Mouse (Mus musculus) C2C12 (cell line): ENCODE results near the gene Slc25a42.

ENCODE experiments used
- CTCF ChIP-seq: IDR thresholded peaks from one replicate; pipeline ENCODE4 v1.5.1; 2011; ENCODE audit not compliant: control insufficient read depth, insufficient read depth, insufficient read length
- MAX ChIP-seq: IDR thresholded peaks from one replicate; pipeline ENCODE4 v1.6.1; 2011; ENCODE audit warnings: mild to moderate bottlenecking, control low read depth
- USF1 ChIP-seq: IDR thresholded peaks from one replicate; pipeline ENCODE4 v1.6.1; 2011; ENCODE audit warnings: low read depth, mild to moderate bottlenecking, control low read depth, moderate library complexity

DNA sequence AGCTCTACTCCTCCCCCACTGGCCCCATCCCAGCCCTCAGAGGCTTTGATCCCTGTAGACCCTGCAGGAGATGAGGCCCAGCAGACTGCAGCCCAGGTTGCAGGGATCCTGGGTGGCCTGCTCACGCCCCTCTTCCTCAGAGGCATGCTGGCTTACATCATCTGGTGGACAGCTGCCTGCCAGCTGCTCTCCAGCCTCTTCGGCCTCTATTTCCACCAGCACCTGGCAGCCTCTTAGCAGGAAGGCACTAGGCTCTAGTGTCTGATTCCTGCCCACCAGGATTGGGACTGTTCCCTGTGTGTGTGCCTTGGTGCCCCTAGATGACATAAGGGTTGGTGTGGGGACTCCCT, 30.2 kb downstream of the Slc25a42 start:
- no peak for TF ChIP-seq CTCF
- no peak for TF ChIP-seq MAX
- TF ChIP-seq USF1: no peak
